Mouse (Mus musculus) 3T3-L1 (cell line): ENCODE measurements around the gene Pdcd1lg2.

Source experiments
- DNase-seq: peaks from one replicate; pipeline ENCODE4 v3.0.0-alpha.2; 2015; ENCODE audit warnings: low read depth, low spot score

Gene Pdcd1lg2

DNA sequence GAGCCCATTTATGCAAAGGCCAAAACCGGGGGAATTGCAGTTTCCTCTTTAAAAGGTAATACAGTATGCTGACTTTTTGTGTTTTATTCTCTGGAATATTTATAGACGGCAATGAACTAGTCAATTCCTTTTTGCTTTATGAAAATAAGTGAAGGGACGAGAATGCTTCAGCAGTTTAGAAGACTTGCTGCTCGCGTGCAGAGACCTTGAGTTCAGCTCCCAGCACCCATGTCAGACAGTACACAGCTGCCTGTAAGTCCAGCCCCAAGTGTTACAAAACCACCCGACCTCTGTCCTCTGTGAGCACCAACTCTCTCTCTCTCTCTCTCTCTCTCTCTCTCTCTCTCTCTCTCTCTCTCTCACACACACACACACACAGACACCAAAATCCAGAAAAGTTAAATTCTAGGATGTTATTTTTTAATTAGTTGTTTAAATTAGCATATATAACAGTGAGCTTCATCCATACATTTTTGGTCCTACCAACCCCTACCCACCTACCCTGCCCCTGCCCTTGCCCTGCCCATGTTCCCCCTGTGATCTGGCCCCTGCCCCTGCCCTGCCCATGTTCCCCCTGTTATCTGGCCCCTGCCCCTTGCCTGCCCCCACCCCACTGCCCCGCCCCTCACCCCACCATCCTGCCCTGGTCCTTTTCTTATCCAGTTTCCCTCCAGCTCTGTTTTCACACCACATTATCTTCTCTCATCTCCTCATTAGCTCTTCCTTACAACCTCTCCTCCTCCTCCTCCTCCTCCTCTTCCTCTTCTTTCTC lies 86.3 kb downstream of the Pdcd1lg2 start:
- no peak for DNase-seq

DNA sequence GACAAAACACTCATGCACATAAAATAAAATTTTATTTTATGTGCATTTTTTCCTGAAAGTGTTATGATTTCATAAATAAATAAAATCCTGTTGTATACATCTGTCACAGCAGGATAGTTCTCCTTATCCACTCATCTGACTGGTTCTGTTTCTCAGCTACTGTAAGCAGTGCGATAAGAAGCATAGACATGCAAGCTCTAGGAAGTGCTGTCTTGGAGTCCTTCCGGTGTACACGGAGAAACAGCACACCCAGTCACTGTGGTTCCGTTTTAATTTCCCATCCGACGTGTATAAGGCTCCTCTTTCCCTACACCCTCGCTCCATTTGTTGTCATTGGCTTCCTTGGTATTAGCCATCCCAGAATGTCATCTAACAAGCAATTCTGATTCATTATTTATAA lies 87.2 kb downstream of the Pdcd1lg2 start:
- DNase-seq: no peak

- DNase-seq: no peak
These were observed 88.2 kb downstream of the Pdcd1lg2 start for GRCm38 (mm10) chr19:29498842-29499456.

- DNase-seq: no peak
These were observed 89.6 kb downstream of the Pdcd1lg2 start for GRCm38 (mm10) chr19:29500333-29500732.

GRCm38 (mm10) chr19:29501106-29501505 lies 90.4 kb downstream of the Pdcd1lg2 start:
- peak; percentile 42 for DNase-seq

DNA sequence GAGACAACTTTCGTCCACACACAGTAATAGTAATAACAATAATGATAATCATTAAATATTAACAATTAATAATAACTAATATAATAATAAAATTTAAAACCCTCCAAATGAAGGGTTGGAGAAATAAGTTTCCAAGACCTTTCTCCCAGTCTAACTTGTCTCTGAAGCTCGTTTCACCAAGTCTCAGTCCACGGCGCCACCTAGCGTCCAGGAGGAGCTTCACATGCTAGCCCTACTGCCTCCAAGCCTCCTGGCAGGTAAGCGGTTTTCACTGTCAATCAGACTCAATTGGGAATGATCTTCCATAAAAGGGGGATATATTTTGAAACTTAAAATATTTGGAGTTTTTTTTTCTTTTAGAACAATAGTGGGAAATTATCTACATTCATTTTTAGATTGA lies 90.8 kb downstream of the Pdcd1lg2 start:
- peak; percentile 88 for DNase-seq

GRCm38 (mm10) chr19:29504131-29504530 lies 93.4 kb downstream of the Pdcd1lg2 start:
- DNase-seq: no peak

- peak; percentile 30 for DNase-seq
These were observed 94.9 kb downstream of the Pdcd1lg2 start for GRCm38 (mm10) chr19:29505617-29506016.

- peak; percentile 19 for DNase-seq
These were observed 97.5 kb downstream of the Pdcd1lg2 start for GRCm38 (mm10) chr19:29508208-29508607.

DNA sequence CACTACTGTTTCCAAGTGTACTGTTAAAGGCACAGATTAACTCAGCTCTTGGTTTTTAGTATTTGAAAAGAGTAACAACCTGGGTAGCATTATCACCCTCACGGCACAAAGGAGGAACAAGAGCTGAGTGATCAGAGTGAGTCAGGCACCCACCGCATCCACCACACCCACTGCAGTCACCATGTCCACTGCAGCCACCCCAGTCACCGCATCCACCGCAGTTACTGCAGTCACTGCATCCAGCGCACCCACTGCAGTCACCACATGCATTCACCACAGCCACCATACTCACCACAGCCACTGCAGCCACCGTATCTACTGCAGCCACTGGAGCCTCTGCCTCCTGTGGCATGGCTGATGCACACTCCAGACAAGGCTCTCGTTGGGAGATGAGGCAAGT lies 99.1 kb downstream of the Pdcd1lg2 start:
- no peak for DNase-seq

DNA sequence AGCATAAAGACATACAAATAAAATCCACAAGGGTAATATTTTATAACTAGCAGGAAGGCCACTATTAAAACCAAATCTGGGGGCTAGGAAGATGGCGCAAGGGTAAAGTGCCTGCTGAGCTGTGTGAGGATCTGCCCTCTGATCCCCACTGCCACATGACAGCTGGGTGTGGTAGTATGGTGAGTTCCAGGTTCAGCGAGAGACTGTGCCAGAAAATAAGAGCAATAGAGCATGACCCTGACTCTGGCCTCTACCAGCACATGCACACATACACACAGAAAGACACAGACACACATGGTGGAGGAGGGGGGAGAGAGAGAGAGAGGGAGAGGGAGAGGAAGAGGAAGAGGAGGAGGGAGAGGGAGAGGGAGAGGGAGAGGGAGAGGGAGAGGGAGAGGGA lies 101.1 kb downstream of the Pdcd1lg2 start:
- no peak for DNase-seq

DNA sequence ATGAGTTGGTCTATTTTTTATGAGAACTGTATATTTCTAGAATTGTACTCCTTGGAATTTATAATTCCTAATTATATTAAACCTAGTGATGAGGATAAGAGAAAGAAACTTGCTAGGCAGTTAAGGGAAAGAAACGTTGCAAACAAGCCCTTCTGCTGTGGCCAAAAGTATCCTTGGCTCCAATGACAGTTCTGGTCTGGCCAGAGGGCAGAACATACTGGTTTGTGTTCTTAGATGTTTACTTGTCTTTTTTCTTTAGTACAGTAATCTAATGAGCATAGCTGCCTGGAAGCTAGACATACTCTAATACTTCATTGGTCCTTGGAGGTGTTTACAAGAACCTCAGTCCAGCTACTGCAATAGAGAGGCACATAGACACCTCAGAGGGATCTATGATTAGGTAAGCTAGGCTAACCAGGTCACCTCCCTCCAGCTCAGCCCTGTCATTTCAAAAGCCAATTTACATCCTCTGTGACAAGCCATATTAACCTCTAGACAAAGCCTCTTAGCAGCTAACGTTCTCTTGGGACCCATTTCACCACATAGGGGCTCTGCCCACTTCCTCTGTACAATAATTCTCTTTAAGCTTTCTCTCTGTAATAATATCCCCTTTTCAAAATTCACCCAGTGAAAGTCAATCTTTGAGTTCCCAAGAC lies 102.5 kb downstream of the Pdcd1lg2 start:
- DNase-seq: no peak

GRCm38 (mm10) chr19:29514130-29514529 lies 103.4 kb downstream of the Pdcd1lg2 start:
- DNase-seq: no peak

- DNase-seq: no peak
These were observed 104.7 kb downstream of the Pdcd1lg2 start for GRCm38 (mm10) chr19:29515386-29515785.

DNA sequence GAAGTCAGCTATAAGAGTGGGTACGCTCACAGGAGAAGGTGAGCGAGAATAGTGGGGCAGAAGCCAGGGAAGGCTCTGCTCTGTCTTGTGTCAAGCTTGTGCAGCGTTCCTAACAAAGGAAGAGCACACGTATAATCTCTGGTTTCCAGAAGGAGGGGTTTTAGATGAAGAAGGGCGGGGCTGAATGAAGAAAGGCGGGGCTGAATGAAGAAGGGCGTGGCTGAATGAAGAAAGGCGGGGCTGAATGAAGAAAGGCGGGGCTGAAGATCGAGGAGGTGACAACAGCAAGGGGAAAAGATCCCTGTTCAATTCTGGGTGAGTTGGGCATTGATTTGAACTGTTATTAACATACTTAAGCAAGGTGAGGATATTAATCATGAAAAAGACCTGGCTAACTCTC lies 105.3 kb downstream of the Pdcd1lg2 start:
- DNase-seq: no peak

DNA sequence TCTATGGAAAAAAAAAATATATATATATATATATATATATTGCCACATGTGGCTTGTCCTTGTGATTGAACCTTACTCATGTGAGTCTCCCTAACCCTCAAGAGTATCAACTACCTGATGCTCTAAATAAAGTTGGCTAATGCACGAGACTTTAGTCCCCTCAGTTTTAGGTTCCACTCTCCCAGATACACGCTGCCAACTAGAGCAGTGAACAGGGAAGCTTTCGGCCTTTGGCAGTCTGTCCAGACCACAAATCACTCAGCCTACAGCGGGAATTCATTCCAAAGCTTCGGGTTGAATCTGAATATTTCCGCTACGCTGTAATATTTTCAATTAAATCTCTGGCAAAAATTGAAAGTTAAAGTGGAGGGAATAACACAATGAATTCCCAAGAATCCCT lies 107.7 kb downstream of the Pdcd1lg2 start:
- peak; percentile 77 for DNase-seq

DNA sequence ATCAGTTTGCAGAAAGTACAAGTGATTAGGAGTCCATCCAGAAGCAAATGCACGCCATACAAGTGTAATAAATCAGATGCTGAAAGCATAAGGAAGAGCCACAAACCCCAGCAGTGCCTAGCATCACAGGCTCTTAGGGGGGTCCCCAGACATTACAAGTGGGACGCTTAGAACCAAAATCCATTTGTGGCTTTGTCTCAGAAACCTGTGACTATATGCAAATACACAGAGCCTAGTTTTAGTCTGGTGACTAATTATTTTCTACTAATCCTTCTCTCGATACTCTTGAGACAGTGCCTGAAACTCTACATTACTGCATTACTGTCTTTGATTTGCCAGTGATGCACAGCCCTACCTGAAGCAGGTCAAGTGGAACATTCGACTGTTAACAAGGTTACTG lies 108.2 kb downstream of the Pdcd1lg2 start:
- DNase-seq: no peak
